Mouse (Mus musculus) layer of hippocampus, postnatal 25 days (tissue): Measurements from ENCODE around the gene A4galt. TPM values are rescaled to one million over a fixed set of nuclear protein-coding genes. Genes with fewer than 3 reads are reported as not detected.
"Not testable (repeated sequence)": the region's sequence is repeated elsewhere in the genome, so short reads cannot be mapped to it uniquely, and the experiment has no call there.

ENCODE experiments used
- DNase-seq, 2 experiments: peaks; one replicate each; pipeline ENCODE4 v3.0.0; 2022; ENCODE audit warnings: mixed read lengths in 2 of 2, low spot score in 1 of 2; ENCODE audit errors: extremely low spot score in 1 of 2
- total RNA-seq, 2 experiments: library from RNA; stranded (reverse); gene quantifications; 2 replicates each; pipeline ENCODE4 v1.2.3; 2021

Gene A4galt
- 1 to 10 TPM; 2.3 to 2.8 TPM for total RNA-seq

GRCm38 (mm10) chr15:83251176-83252004 is at the start of gene A4galt:
Gene A4galt, minus strand, starts transcription at chr15:83251774.
- DNase-seq, result no peak

- no peak for DNase-seq
Measured at GRCm38 (mm10) chr15:83299916-83300582, 48.5 kb upstream of the A4galt start.

- no peak for DNase-seq
Measured at GRCm38 (mm10) chr15:83299450-83299849, 47.9 kb upstream of the A4galt start.

- DNase-seq, result no peak
Measured at GRCm38 (mm10) chr15:83298810-83299209, 47.2 kb upstream of the A4galt start.

GRCm38 (mm10) chr15:83298313-83298712 is 46.7 kb upstream of the A4galt start:
- DNase-seq, result no peak

- no peak for DNase-seq
Measured at GRCm38 (mm10) chr15:83296771-83297311, 45.3 kb upstream of the A4galt start.

- no peak for DNase-seq
Measured at GRCm38 (mm10) chr15:83296050-83296449, 44.5 kb upstream of the A4galt start.

GRCm38 (mm10) chr15:83294954-83295353 is 43.4 kb upstream of the A4galt start:
- no peak for DNase-seq

- DNase-seq, result no peak
Measured at GRCm38 (mm10) chr15:83293706-83294645, 42.4 kb upstream of the A4galt start.

GRCm38 (mm10) chr15:83293144-83293543 is 41.6 kb upstream of the A4galt start:
- DNase-seq, result no peak

- no peak for DNase-seq
Measured at GRCm38 (mm10) chr15:83292261-83293056, 40.9 kb upstream of the A4galt start.

GRCm38 (mm10) chr15:83290899-83291298 is 39.3 kb upstream of the A4galt start:
- DNase-seq, result no peak

- DNase-seq, result no peak
Measured at GRCm38 (mm10) chr15:83284828-83285227, 33.3 kb upstream of the A4galt start.

GRCm38 (mm10) chr15:83282397-83282796 is 30.8 kb upstream of the A4galt start:
- no peak for DNase-seq

- no peak for DNase-seq
Measured at GRCm38 (mm10) chr15:83281303-83281702, 29.7 kb upstream of the A4galt start.

- no peak for DNase-seq
Measured at GRCm38 (mm10) chr15:83278579-83278978, 27.0 kb upstream of the A4galt start.

GRCm38 (mm10) chr15:83277451-83277850 is 25.9 kb upstream of the A4galt start:
- DNase-seq, result no peak

GRCm38 (mm10) chr15:83274237-83274636 is 22.7 kb upstream of the A4galt start:
- DNase-seq, result not testable (repeated sequence)

- no peak for DNase-seq
Measured at GRCm38 (mm10) chr15:83273017-83273416, 21.4 kb upstream of the A4galt start.

GRCm38 (mm10) chr15:83271221-83271620 is 19.6 kb upstream of the A4galt start:
- DNase-seq, result not testable (repeated sequence)
